Mouse (Mus musculus) spleen, adult 18-20 months (tissue): ENCODE measurements around the gene Gm10282.

Experiments used
- DNase-seq, 2 experiments: peaks; one replicate each; pipeline ENCODE4 v3.0.0; 2022; ENCODE audit warnings: mixed read lengths in 2 of 2

Gm10282 gene

GRCm38 (mm10) chr8:72259862-72260261 lies 45.2 kb downstream of the Gm10282 start:
- DNase-seq, result no peak

- DNase-seq, result no peak
These were observed 47.2 kb downstream of the Gm10282 start for GRCm38 (mm10) chr8:72257902-72258238.

GRCm38 (mm10) chr8:72257171-72257901 lies 47.7 kb downstream of the Gm10282 start:
- peak in 1 of 2 experiments; percentile 63 for DNase-seq
